Mouse (Mus musculus) heart, postnatal 10 days (tissue): ENCODE data around the gene Ostm1. TPM values are rescaled to one million over a fixed set of nuclear protein-coding genes. Genes with fewer than 3 reads are reported as not detected.

Experiments
- DNase-seq, 2 experiments: peaks; one replicate each; pipeline ENCODE4 v3.0.0; 2021
- intact Hi-C: fragments of 180-260 bp; cut with DNase I; formaldehyde crosslinking; loops from one replicate; pipeline ENCODE4 v1.15.1; 2025
- total RNA-seq, 2 experiments: library from RNA; stranded (reverse); gene quantifications; 2 replicates each; pipeline ENCODE4 v1.2.3; 2021

Ostm1 gene
- total RNA-seq, 2 experiments from 2014 or later = 19.6 to 20.1 TPM

- DNase-seq = no peak
- intact Hi-C loops = no loop called here
Observed at GRCm38 (mm10) chr10:42723275-42724232, 139.9 kb downstream of the Ostm1 start.

DNA sequence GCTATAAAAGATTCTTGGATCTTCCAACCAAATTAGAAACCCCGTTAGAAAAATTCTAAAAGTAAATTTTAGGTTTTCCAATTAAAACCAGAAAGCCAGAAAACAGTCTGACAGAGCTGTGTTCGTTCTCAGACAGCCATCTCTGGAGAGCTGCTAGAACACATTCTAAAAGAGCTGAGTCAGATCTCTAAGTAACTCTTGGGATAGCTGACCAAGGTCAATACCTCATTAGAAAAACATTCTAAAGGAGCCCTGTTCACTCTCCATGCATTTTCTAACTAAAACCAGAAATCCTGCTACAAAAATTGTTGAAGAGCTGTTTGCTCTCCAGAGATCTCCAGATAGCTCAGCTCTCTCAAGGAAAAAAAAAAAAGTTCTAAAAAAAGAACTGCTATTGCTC is 146.0 kb downstream of the Ostm1 start:
- no peak for DNase-seq
- intact Hi-C loops = no loop called here

DNA sequence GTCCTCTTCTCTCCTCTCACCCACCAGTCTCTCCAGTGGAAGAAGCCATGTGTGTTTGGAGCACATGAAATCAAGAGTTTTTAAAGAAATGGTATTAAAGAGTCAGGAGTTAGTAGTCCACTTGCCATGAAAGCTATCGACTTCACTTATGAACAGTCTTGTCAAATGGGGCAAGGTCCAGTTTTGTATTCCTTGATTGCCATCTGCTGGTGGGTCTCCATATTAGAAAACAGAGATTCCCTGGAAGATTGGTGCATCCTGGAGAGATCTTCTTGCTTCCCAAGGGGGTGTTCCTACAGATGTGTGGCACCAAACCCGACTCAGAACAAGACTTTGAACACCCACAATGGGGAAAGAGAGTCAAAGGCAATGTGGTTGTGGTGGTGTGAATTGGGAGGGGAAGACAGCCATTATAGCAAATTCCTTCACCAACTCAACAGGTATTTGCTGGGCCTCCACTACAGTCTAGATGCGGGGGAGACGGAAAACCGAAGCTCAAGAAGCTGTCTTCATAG is 151.0 kb downstream of the Ostm1 start:
- intact Hi-C loops = loop anchor here (2.0 kb wide), 2 partner anchors 38 to 426 kb away; no protein-coding TSS in a partner anchor
- peak; percentile 22 to 50 for DNase-seq

DNA sequence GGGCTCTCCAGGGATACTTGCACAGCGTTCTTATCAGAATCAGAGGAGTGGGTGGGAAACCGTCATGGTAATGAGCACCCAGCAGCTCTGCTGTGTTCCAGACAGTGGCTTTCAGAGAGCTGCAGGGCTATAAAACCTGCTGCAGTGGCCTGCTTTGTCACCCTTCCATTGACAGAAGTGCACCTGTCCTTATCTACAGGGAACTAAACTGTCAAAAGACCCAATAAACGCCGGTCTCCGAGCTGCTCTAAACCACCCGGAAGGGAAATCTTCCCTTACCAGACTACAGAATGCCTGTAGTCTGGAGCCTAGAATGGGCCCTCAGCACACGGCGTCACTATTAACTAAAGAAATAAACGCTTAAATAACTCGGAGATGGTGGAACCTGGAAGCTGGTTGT is 168.2 kb downstream of the Ostm1 start:
- intact Hi-C loops = no loop called here
- DNase-seq = no peak

Other genes with a start within 250 kb of the Ostm1 start
- 10 to 100 TPM; 25.4 to 26.6 TPM for gene Afg1l, start 105.3 kb upstream of the Ostm1 start, total RNA-seq
- 100 to 1,000 TPM; 205 to 214 TPM for gene Snx3, start 81.8 kb upstream of the Ostm1 start, total RNA-seq
- gene Nr2e1, start 190 bp upstream of the Ostm1 start, total RNA-seq = not detected
- 10 to 100 TPM; 30.1 to 34.3 TPM for gene Sec63, start 177.7 kb downstream of the Ostm1 start, total RNA-seq